Mouse (Mus musculus) testis, postnatal 10 days (tissue): Measurements from ENCODE around the gene Mars.

Source experiments
- DNase-seq: peaks from one replicate; pipeline ENCODE4 v3.0.0; 2021; ENCODE audit warnings: low spot score

The Mars gene

DNA sequence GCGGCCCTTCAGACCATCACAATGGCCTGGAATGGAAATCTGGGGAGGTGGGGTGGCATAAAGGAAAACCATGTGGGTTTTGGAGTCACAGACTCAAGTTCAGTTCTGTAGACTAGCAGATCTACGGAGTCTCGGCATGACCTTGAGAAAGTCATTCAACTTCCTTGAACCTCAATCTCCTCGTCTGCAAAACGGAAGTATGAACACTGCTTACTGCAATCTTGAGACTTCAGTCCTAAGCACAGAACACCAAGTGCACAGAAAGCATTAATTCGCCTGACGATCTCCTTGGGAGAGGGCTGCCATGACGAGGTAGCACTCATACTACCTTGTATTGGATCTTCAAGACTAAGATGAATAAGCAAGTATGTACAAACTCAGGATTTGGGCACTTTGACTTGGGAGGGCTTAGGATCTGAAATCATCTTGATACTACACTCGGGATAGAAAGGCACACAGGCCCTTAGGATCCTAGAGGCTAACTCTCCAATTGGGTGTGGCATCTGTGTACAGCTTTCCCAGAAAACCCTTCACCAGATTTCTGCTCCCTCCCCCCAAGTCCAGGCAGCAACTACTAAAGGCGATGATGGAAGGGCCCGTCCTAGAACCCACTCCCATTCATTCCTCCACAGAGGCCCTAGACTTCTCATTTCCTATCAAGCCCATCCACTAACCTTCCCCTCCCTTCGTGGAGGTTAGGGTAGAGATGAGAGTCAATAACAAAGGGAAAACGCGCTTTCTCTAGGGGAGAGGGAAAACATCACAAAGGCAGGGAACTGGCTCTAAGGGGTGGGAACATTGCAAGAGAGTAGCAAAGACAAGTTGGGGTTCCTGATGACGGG lies 49.7 kb downstream of the Mars start:
- DNase-seq = no peak

DNA sequence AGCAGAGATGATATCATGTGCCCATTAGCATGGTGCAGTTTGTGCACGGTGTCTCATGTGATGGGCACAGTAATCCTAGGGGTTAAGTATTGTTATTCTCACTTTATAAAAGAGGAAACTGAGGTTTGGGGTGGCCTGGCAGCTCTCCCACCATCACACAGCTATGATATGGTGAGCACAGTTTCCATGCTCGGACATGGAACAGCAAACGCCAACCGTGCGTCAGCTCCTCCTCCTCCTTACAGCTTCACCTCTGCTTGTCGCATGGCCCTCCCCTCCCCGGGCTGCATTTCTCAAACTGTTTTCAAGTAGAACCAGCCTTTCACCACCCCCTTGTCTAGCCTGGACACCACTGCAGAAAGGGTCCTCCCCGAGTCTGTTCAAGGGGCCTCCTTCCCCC lies 53.1 kb downstream of the Mars start:
- no peak for DNase-seq

DNA sequence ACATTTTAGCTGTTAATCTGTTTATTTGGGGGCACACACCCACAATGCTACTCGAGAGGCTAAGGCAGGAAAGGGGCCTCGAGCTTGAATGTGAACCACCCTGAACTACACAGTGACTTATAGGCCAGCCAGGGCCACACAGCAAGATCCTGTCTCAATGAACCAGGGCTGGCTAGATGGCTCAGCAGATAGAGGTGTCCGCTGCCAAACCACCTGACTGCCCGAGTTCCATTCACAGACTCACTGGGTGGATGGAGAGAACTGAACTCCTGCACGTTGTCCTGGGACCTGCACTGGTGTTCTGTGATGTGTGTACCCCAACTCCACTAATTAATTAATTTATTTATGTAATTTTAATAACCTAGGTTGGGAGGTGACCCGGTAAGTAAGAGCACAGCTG lies 53.8 kb downstream of the Mars start:
- no peak for DNase-seq

DNA sequence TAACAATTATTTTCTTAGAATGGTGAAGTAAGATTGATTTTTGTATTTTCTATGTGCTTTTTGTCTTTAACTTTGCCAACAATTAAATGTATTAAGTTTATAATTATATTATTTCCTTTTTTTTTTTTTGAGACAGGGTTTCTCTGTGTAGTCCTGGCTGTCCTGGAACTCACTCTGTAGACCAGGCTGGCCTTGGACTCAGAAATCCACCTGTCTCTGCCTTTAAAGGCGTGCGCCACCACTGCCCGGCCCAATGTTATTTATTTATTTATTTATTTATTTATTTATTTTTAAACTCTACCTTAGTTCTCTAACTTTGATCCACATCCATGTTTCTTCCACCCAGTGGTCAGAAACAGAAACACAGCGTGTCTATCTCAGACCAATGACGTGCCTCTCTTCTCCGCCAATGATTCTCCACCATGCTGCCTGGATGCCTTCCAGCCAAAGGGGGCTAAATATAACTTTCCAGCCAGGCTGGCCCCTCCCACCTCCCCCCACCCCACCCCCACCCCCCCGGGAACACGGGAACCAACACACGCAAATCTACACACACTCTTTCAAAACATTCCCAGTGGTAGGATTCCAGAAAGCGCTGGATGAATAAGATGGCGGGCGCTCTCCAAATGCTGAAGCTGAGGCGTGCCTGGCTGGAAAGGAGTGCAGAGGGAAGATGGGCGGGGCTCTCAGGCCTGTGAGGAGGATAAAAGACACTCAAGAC lies 55.8 kb downstream of the Mars start:
- DNase-seq = peak; percentile 88

DNA sequence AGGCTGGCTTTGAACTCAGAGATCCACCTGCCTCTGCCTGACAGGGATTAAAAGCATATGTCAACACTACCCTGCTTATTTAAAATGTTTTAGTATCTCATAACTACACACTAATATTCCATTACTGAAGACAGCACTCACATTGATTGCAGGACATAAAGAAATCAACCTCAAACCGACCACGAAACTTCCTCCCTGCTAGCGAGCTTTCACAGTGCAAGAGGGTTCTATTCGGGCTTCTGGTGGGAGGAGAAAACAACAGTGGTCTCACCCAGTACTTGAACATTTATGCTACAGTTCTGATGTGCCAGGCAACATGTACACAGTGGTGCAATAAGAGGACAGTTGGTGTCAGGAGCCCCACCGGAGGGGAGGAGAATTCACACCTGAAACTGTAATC lies 60.8 kb downstream of the Mars start:
- DNase-seq = no peak
